Mouse (Mus musculus) layer of hippocampus, adult 9-10 months (tissue): ENCODE measurements around the gene Rtkn.

Source experiments
- DNase-seq: peaks from one replicate; pipeline ENCODE4 v3.0.0; 2022; ENCODE audit warnings: low spot score

The Rtkn gene

DNA sequence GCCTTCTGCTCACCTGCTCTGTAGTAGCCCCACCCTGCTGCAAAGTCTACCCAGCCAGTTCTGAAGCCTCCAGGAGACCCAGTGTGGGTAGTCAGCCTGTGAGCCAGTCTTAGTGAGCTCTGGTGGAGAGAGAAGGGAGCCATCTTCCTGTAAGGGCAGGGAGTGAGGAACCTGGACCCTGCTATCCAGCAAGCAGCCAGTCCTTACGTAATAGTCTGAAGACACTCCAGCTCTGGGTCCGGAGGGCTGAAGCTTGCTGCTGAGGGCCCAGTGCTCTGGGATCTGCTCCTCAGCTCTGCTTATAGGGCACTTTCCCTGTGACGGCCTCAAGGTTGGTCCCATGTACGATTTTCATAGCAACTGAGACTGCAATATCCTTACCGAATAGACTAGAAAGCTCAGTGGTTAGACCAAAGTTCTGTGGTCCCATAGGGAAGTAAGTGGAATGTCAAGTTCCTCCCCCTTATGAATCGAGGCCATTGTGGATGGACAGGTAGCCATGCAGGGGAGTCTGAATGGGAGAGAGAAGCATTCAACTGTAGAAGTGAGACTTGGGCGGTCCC is at the start of gene Rtkn:
Gene Rtkn, plus strand, starts transcription at position 513 of the 563 bp plus-strand sequence.
- DNase-seq, result no peak

GRCm38 (mm10) chr6:83086121-83087035 is 48.9 kb upstream of the Rtkn start, which contains the start of gene Lbx2:
TSS of gene Lbx2 (plus strand) at chr6:83086367.
- no peak for DNase-seq

DNA sequence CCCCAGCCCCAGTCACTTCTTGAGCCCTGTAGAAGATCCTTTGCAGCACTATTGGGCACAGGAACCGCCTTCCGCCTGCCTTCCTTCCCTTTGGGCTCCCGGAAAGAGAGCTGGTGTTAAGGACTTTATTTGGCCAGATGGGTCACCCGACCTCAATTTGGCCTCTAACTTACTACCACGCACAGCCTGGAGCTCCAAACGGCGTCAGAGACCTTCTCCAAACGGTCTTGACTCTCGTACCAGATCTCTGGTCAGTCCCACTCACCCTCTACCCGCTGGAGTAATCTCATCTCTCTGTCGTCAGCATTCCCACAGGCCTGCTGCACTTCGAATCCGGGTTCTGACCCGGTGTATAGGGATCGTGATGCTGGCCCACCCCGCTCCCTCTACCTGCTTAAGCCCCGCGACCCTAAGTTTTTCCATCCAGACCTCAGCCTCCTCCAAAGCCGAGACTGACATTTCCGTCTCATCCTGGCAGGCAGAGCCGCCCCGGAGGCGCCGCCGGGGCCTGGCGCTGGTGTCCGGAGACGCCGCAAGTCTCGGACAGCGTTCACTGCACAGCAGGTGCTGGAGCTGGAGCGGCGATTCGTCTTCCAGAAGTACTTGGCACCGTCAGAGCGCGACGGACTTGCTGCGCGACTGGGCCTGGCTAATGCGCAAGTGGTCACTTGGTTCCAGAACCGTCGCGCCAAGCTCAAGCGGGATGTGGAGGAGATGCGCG is 47.9 kb upstream of the Rtkn start:
- no peak for DNase-seq

- DNase-seq, result no peak
These were observed 47.4 kb upstream of the Rtkn start for GRCm38 (mm10) chr6:83087926-83088260.

GRCm38 (mm10) chr6:83092416-83093127 is 42.7 kb upstream of the Rtkn start:
- no peak for DNase-seq

DNA sequence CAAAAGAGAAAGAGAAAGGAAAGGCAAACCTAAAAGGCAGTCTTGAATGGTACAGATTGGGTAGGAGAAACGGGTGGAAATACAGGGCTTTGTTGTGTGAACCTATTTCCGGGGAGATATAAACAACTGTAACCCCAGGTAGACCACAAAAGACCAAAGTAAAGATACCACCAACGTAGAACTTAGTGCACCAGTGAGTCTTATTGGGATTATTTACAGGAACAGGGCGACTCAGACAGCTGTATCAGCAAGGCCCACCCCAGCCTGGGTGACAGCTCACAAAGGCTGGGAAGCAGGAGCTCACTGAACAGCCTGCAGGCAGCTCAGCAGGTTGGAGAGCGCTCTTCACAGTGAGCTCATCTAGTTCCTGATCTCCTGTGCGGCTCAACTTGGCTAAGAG is 39.3 kb upstream of the Rtkn start:
- no peak for DNase-seq

- no peak for DNase-seq
These were observed 36.9 kb upstream of the Rtkn start for GRCm38 (mm10) chr6:83098411-83098810.

- peak; percentile 82 for DNase-seq
These were observed 34.0 kb upstream of the Rtkn start, which contains the start of the genes Ccdc142 and Gm42688 for GRCm38 (mm10) chr6:83101316-83101687. TSS of gene Ccdc142 (plus strand) at chr6:83101601. TSS of gene Gm42688 (plus strand) at chr6:83101617.

DNA sequence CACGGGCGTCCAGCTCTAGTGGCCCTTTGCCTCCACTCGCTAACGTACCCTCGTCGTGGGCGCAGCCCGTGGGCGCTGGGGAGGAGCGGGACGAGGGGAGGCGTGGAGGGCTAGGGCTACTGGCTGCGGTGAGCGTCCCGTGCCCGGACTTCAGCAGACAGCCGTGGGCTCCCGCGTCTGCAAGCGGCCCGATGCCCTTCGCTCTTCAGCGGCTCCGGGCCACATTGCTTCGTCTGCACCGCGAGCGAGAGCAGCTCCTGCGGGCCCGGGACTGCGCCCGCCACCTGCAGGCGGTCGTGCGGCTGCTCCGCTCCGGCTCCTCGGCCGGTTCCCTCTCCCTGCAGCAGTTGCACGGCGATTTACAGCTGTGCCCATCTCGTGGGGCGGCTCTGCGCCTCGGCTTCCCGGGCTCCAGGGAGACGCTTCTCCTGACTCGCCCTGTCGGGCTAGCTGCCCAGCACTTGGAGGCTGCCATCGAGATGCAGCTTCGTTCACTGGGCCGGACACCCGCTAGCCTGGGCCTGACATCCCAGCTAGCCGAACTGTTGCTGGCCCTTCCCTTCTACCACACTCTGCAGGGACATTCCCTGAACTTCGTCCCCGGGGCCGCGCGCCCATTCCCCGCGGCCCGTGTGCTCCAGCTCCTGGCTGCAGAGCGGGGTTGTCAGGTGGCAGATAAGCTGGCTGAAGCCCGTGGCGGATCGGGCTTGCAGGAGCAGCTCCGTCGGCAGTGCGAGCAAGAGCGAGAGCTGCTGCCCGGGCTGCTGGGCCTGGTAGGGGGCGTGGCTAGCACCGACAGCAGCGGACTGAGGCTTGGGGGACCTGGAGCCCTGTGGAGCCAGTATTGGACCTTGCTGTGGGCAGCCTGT is 33.3 kb upstream of the Rtkn start:
- no peak for DNase-seq

GRCm38 (mm10) chr6:83103130-83103650 is 32.1 kb upstream of the Rtkn start:
- DNase-seq, result no peak

DNA sequence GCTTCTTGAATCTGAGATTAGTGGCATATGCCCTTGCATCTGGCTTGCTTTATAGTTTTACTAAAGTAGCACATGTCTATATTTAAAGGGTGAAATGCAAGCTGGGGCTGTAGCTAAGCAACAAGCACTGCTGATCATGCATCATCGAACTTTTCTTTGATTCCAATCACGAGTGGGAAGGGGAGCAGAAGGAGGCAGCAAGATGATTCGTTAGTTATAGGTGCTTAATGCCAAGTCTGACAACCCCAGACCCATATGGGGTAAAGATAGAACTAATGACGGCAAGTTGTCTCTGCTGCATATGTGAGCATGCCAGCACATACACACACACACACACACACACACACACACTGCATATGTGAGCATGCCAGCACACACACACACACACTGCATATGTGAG is 31.1 kb upstream of the Rtkn start:
- no peak for DNase-seq

DNA sequence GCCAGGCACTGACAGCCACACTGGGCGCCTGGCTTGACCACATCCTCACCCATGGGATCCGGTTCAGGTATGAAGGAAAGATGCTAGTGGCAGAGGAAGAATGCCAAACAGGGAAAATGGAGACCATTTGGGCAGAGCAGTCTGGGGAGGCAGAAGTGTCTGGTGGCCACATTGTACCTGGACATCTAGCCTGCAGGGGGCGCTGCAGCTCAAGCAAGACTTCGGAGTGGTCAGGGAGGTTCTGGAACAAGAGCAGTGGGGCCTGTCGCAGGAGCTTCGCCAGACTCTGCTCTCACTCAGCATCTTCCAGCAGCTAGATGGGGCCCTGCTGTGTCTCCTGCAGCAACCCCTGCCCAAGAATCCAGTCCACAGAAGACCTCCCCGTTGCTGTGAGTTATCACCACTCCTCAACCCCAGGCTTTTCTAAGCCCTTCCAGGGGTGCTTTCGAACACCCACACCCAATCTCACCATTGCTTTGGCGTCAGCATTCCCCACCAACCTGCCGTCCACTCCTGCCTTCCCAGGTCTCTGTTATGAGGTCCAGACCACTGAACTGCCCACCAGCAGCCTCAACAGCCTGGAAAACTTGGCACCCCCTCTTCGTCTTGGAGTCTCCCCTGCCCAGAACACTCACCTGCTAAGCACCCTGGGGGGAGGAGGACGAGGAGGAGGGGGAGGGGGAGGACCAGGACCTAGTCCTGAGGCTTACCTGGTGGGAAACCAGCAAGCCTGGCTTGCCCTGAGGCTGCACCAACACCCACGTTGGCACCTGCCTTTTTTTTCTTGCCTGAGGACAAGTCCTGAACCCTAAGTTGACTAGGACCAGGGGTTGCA is 27.5 kb upstream of the Rtkn start:
- no peak for DNase-seq

- DNase-seq, result no peak
These were observed 26.2 kb upstream of the Rtkn start, which contains the start of gene Mrpl53 for GRCm38 (mm10) chr6:83108762-83109668. TSS of gene Mrpl53 (plus strand) at chr6:83109040.

DNA sequence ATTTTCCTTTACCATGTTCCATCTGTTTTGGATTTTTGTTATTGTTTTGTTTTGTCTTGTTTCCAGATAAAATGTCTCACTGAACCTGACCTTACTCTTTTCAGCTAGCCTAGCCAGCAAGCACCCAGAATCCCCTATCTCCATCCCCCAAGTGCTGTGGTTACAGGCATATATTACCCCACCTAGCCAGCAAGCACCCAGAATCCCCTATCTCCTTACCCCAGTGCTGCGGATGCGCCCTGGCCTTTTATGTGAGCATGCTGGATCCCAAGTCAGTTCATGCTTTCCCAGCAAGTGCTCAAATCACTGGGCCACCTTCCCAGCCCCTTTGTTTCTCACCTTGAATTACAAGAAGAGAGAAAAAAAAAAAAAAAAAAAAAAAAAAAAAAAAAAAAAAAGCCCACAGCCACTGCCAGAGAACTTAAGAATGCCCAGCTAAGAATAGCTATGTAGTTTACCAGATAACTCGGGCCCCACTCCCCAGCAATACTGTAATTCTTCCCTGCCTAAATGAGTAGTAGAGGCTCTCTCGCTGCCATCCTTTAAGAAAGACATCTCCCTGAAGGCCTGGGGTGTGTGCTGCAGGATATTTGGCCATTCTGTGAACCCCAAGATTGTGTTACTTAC is 23.6 kb upstream of the Rtkn start:
- DNase-seq, result no peak

- DNase-seq, result peak; percentile 67
These were observed 20.1 kb upstream of the Rtkn start, which contains the start of gene Mogs for GRCm38 (mm10) chr6:83115011-83115671. TSS of gene Mogs (plus strand) at chr6:83115496.

GRCm38 (mm10) chr6:83115682-83116372 is 19.4 kb upstream of the Rtkn start:
- DNase-seq, result no peak
